In genomic region chr6:5149941-5150340, GRCm38 (mm10) we compare ENCODE assay signal across 19 mouse cellular contexts. TPM values are rescaled to one million over a fixed set of nuclear protein-coding genes. Genes with fewer than 3 reads are reported as not detected.
"Had no signal": no experiment of that assay in that cellular context is flagged by ENCODE, and none has a peak within 500 bp of the region (broad histone marks: within the 10 kb centered on the region; RNA-seq: fewer than 3 reads in every experiment).

No protein-coding gene starts in this region.

- H3K27me3 ChIP-seq: limb, embryonic 13.5 days; liver, embryonic 13.5 days; midbrain, embryonic 13.5 days; neural tube, embryonic 15.5 days had no signal

- H3K4me3 ChIP-seq: limb, embryonic 13.5 days; liver, embryonic 13.5 days; midbrain, embryonic 13.5 days; myocyte; neural tube, embryonic 15.5 days had no signal

- H3K4me1 ChIP-seq: neural tube, embryonic 15.5 days had no signal

- H3K9me3 ChIP-seq: limb, embryonic 13.5 days; liver, embryonic 13.5 days; midbrain, embryonic 13.5 days; neural tube, embryonic 15.5 days had no signal

- H3K9ac ChIP-seq: limb, embryonic 13.5 days; liver, embryonic 13.5 days; liver, postnatal 0 days; midbrain, embryonic 13.5 days; neural tube, embryonic 15.5 days had no signal

- H3K27ac ChIP-seq: kidney, postnatal 0 days; limb, embryonic 13.5 days; midbrain, embryonic 13.5 days; neural tube, embryonic 15.5 days had no signal

- DNase-seq: kidney, adult 9 months; kidney, postnatal 36 days; liver, embryonic 13.5 days; liver, postnatal 0 days; right cerebral cortex, adult 18-20 months; right cerebral cortex, postnatal 25 days; thymus, postnatal 36 days had no signal

- ATAC-seq: liver, postnatal 0 days; midbrain, embryonic 13.5 days had no signal

- H3K36me3 ChIP-seq: liver, embryonic 13.5 days had no signal

- H3K4me2 ChIP-seq: limb, embryonic 13.5 days; liver, embryonic 13.5 days; midbrain, embryonic 13.5 days; neural tube, embryonic 15.5 days had no signal

RNA-seq across cellular contexts. Expression of gene Pon1, which starts 43.8 kb away (rescaled TPM):
- total RNA-seq: layer of hippocampus, adult 18-20 months; layer of hippocampus, postnatal 10 days; left cerebral cortex, postnatal 36 days; megakaryocyte progenitor cell, adult 5-6 weeks had no signal
- polyA plus RNA-seq: limb, embryonic 13.5 days; myocyte; neural tube, embryonic 11.5 days; neural tube, embryonic 15.5 days; small intestine, adult 2 months; thymus, postnatal 0 days had no signal
